Mouse (Mus musculus) bone marrow macrophage, adult 2 months (primary cell): ENCODE measurements around the gene Cnih3.

Experiments
- CTCF ChIP-seq: IDR thresholded peaks from 2 replicates; pipeline ENCODE4 v1.5.1; 2012; ENCODE audit warnings: low read depth, mild to moderate bottlenecking, low read length, moderate library complexity
- POLR2A ChIP-seq: IDR thresholded peaks from 2 replicates; pipeline ENCODE4 v1.6.1; 2012; ENCODE audit warnings: mild to moderate bottlenecking, low read depth, low read length, borderline replicate concordance

- no peak for TF ChIP-seq CTCF
- TF ChIP-seq POLR2A, result no peak
Measured at GRCm38 (mm10) chr1:181426406-181426805, 74.0 kb downstream of the Cnih3 start.
